Mouse (Mus musculus) CH12.LX (cell line): ENCODE results near the gene Prrc2a. TPM values are rescaled to one million over a fixed set of nuclear protein-coding genes. Genes with fewer than 3 reads are reported as not detected.

Experiments used
- DNase-seq: peaks from one replicate; pipeline ENCODE4 v3.0.0-alpha.2; 2013; ENCODE audit errors: extremely low read depth
- H3K27ac ChIP-seq: 2 replicates; pipeline ENCODE4 v1.5.1; 2012; ENCODE audit warnings: low read depth, mild to moderate bottlenecking, control low read depth, moderate library complexity; ENCODE audit not compliant: insufficient read depth
- H3K27me3 ChIP-seq: replicated peaks from 2 replicates; pipeline ENCODE3; 2012; ENCODE audit warnings: inconsistent platforms
- H3K36me3 ChIP-seq, 2 experiments: replicated peaks in 1 of 2; 2 replicates each; pipeline versions ENCODE3 to v1.6.1; 2012; ENCODE audit warnings: inconsistent platforms in 1 of 2, low read length in 1 of 2, mild to moderate bottlenecking in 1 of 2, mixed read lengths in 1 of 2, moderate library complexity in 1 of 2; ENCODE audit not compliant: control insufficient read depth in 1 of 2, insufficient read depth in 1 of 2
- H3K4me1 ChIP-seq, 2 experiments: 2 replicates each; pipeline ENCODE4 v1.6.1; 2012; ENCODE audit warnings: inconsistent platforms in 1 of 2, moderate library complexity in 1 of 2; ENCODE audit not compliant: insufficient read depth in 2 of 2, control insufficient read depth in 1 of 2
- H3K4me2 ChIP-seq: 2 replicates; pipeline ENCODE4 v1.6.1; 2012; ENCODE audit warnings: low read depth, mild to moderate bottlenecking, control low read depth; ENCODE audit not compliant: poor library complexity, insufficient read depth, severe bottlenecking
- H3K4me3 ChIP-seq, 3 experiments: fragments of 150-350 bp in 1 of 3; sonication (generic) in 1 of 3; replicated peaks in 1 of 3; 2 replicates each; pipeline versions ENCODE3 to v1.5.1; 2011 to 2012; ENCODE audit warnings: low read depth in 2 of 3, low read length in 2 of 3, mild to moderate bottlenecking in 2 of 3, moderate library complexity in 2 of 3, control low read depth in 1 of 3, improper control_type of control experiment in 1 of 3, inconsistent platforms in 1 of 3, mixed read lengths in 1 of 3; ENCODE audit not compliant: poor library complexity in 1 of 3
- H3K79me2 ChIP-seq: replicated peaks from 2 replicates; pipeline ENCODE4 v1.6.1; 2012; ENCODE audit warnings: mild to moderate bottlenecking, moderate library complexity; ENCODE audit not compliant: control insufficient read depth, poor library complexity, insufficient read depth, severe bottlenecking; ENCODE audit errors: extremely low read depth
- H3K9ac ChIP-seq: 2 replicates; pipeline ENCODE4 v1.6.1; 2012; ENCODE audit warnings: low read depth, mild to moderate bottlenecking, control low read depth, moderate library complexity; ENCODE audit not compliant: insufficient read depth
- H3K9me3 ChIP-seq: replicated peaks from 2 replicates; pipeline ENCODE3; 2012; ENCODE audit warnings: low read length, inconsistent platforms, mixed read lengths
- BHLHE40 ChIP-seq: IDR thresholded peaks from 2 replicates; pipeline ENCODE4 v1.6.1; 2011; ENCODE audit warnings: mild to moderate bottlenecking, low read depth, low read length, improper control_type of control experiment
- CTCF ChIP-seq, 2 experiments: IDR thresholded peaks in 1 of 2; conservative IDR thresholded peaks in 1 of 2; 2 replicates each; pipeline ENCODE4 v1.5.1; 2011 to 2012; ENCODE audit warnings: low read depth in 2 of 2, low read length in 2 of 2, improper control_type of control experiment in 1 of 2, inconsistent platforms in 1 of 2, mild to moderate bottlenecking in 1 of 2, moderate library complexity in 1 of 2
- E2F4 ChIP-seq: IDR thresholded peaks from 2 replicates; pipeline ENCODE4 v1.6.1; 2011; ENCODE audit warnings: low read depth, low read length, improper control_type of control experiment; ENCODE audit not compliant: insufficient replicate concordance
- ELF1 ChIP-seq: IDR thresholded peaks from 2 replicates; pipeline ENCODE4 v1.6.1; 2014; ENCODE audit warnings: low read depth, mild to moderate bottlenecking, inconsistent platforms, low read length, improper control_type of control experiment
- EP300 ChIP-seq: IDR thresholded peaks from 2 replicates; pipeline ENCODE4 v1.6.1; 2011; ENCODE audit warnings: low read length, improper control_type of control experiment
- ETS1 ChIP-seq: conservative IDR thresholded peaks from 2 replicates; pipeline ENCODE4 v1.6.1; 2012; ENCODE audit warnings: low read depth, mild to moderate bottlenecking, inconsistent platforms, low read length, improper control_type of control experiment, moderate library complexity
- GABPA ChIP-seq: IDR thresholded peaks from 2 replicates; pipeline ENCODE4 v1.6.1; 2012; ENCODE audit warnings: low read depth, low read length, improper control_type of control experiment, inconsistent platforms; ENCODE audit not compliant: insufficient replicate concordance
- HCFC1 ChIP-seq: IDR thresholded peaks from 2 replicates; pipeline ENCODE4 v1.6.1; 2012; ENCODE audit warnings: low read depth, mild to moderate bottlenecking, inconsistent platforms, low read length, improper control_type of control experiment
- JUN ChIP-seq: IDR thresholded peaks from 2 replicates; pipeline ENCODE4 v1.6.1; 2011; ENCODE audit warnings: low read depth, mild to moderate bottlenecking, low read length, improper control_type of control experiment, moderate library complexity; ENCODE audit not compliant: insufficient read depth
- JUND ChIP-seq: conservative IDR thresholded peaks from 2 replicates; pipeline ENCODE4 v1.6.1; 2011; ENCODE audit warnings: low read depth, low read length, improper control_type of control experiment
- KAT2A ChIP-seq: IDR thresholded peaks from 2 replicates; pipeline ENCODE4 v1.6.1; 2012; ENCODE audit warnings: low read length, improper control_type of control experiment, inconsistent platforms; ENCODE audit not compliant: insufficient replicate concordance
- MAX ChIP-seq: IDR thresholded peaks from 2 replicates; pipeline ENCODE4 v1.6.1; 2011; ENCODE audit warnings: low read length, improper control_type of control experiment
- MAZ ChIP-seq: IDR thresholded peaks from 2 replicates; pipeline ENCODE4 v1.6.1; 2012; ENCODE audit warnings: low read depth, mild to moderate bottlenecking, inconsistent platforms, low read length, improper control_type of control experiment, moderate library complexity
- MEF2A ChIP-seq: IDR thresholded peaks from 2 replicates; pipeline ENCODE4 v1.6.1; 2014; ENCODE audit warnings: low read depth, mild to moderate bottlenecking, inconsistent platforms, low read length, improper control_type of control experiment, borderline replicate concordance
- MXI1 ChIP-seq: IDR thresholded peaks from 2 replicates; pipeline ENCODE4 v1.6.1; 2011; ENCODE audit warnings: mild to moderate bottlenecking, low read depth, low read length, improper control_type of control experiment
- POLR2AphosphoS2 ChIP-seq: IDR thresholded peaks from 2 replicates; pipeline ENCODE4 v1.6.1; 2011; ENCODE audit warnings: low read depth, low read length, improper control_type of control experiment
- RCOR1 ChIP-seq: conservative IDR thresholded peaks from 2 replicates; pipeline ENCODE4 v1.6.1; 2012; ENCODE audit warnings: low read depth, mild to moderate bottlenecking, inconsistent platforms, low read length, improper control_type of control experiment
- SMC3 ChIP-seq: IDR thresholded peaks from 2 replicates; pipeline ENCODE4 v1.6.1; 2011; ENCODE audit warnings: low read depth, low read length, improper control_type of control experiment
- UBTF ChIP-seq: IDR thresholded peaks from 2 replicates; pipeline ENCODE4 v1.6.1; 2012; ENCODE audit warnings: low read depth, mild to moderate bottlenecking, inconsistent platforms, low read length, improper control_type of control experiment, moderate library complexity
- USF1 ChIP-seq: IDR thresholded peaks from 2 replicates; pipeline ENCODE4 v1.6.1; 2014; ENCODE audit warnings: low read depth, mild to moderate bottlenecking, inconsistent platforms, low read length, improper control_type of control experiment
- ZMIZ1 ChIP-seq: IDR thresholded peaks from 2 replicates; pipeline ENCODE4 v1.6.1; 2012; ENCODE audit warnings: low read depth, mild to moderate bottlenecking, inconsistent platforms, low read length, improper control_type of control experiment
- dilution Hi-C: fragments of 300-500 bp; cut with MboI; formaldehyde crosslinking; loops from 2 replicates; pipeline ENCODE4 v1.14.3; 2020; ENCODE audit warnings: low sequenced_read_pairs; ENCODE audit not compliant: extremely low pct_unique_long_range_greater_than_20kb, extremely low pct_ligation_motif_present
- in situ Hi-C: fragments of 300-500 bp; cut with MboI; formaldehyde crosslinking; loops from 3 replicates; pipeline ENCODE4 v1.14.3; 2019; ENCODE audit warnings: low sequenced_read_pairs, low pct_ligation_motif_present, low pct_unique_long_range_greater_than_20kb, mixed read lengths
- polyA plus RNA-seq: library from polyadenylated mRNA; unstranded; fragments of >175 nt; gene quantifications from 2 replicates; pipeline ENCODE4 v1.2.1, GENCODE M21; 2012; ENCODE audit warnings: low read depth; ENCODE audit not compliant: insufficient read length
- total RNA-seq, 2 experiments: library from RNA; depleted of rRNA; stranded (reverse); fragments of 300-350 nt in 1 of 2; fragments of >200 nt in 1 of 2; gene quantifications; 2 replicates each; pipeline ENCODE4 v1.2.3; 2012 to 2014

The Prrc2a gene
- total and polyA plus RNA-seq, 3 experiments = 31.3 to 313 (median 80.4) TPM

DNA sequence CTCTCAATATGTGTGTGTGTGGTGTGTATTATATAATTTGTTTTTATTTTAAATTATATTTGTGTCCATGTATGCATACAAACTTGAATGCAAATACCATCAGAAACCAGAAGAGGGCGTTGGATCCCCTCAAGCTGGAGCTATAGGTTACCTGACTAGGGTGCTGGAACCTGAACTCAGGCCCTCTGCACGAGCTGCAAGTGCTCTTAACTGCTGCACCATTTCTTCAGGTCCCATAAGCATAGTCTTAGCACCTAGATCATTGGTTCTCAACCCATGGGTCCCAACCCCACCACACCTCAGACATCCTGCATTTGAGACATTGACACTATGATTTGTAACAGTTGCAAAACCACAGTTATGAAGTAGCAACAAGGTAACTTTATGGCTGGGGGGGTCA, 27.0 kb upstream of the Prrc2a start:
- H3K27me3 ChIP-seq = no peaks in the 10 kb centered on the region
- peaks cover 31 to 51% of the 10 kb centered on the region in 2 experiments for H3K4me1 ChIP-seq
- no peak overlapping the region for H3K9ac ChIP-seq
- dilution Hi-C loops = no loop called here
- in situ Hi-C loops = no loop called here
- no peak overlapping the region for H3K4me3 ChIP-seq
- no peaks in the 10 kb centered on the region for H3K36me3 ChIP-seq
- no peak overlapping the region for H3K4me2 ChIP-seq
- no peak for TF ChIP-seq MXI1
- peak; percentile 9 to 27; a peak in 2 of 4 replicates for TF ChIP-seq CTCF (conservative IDR thresholded peaks at IDR 0.05 in 1 of 2, IDR thresholded peaks at IDR 0.05 in 1 of 2; ENCODE audit: low read depth in 2 of 2, low read length in 2 of 2)
- DNase-seq = no peak
- H3K27ac ChIP-seq = no peak overlapping the region
- H3K79me2 ChIP-seq = no peaks in the 10 kb centered on the region; the same call in 1 of the 2 replicates
- H3K9me3 ChIP-seq = no peaks in the 10 kb centered on the region

DNA sequence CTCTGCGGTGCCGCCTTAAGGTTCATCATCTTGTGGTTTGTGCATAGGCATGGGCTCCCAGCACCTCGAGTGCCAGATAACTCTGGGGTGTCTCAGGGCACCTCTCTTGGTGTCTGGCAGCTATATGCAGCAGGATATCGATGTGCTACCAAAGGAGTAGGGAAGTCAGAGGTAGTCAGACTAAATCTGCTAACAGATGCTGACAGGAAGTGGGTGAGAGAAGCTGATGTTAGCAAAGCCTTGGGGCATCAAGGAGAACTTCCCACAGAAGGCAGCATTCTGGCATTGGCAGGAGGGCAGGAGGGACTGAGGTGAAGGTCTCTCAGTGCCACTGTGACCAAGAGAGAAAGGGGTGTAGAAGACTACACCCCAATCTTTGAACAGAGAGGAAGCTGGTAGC, 25.4 kb upstream of the Prrc2a start:
- Histone ChIP-seq H3K27ac (peak overlapping the region; percentile 50; the same call in 1 of the 2 replicates), H3K27me3 (no peaks in the 10 kb centered on the region), H3K9me3 (no peaks in the 10 kb centered on the region), H3K36me3 (no peaks in the 10 kb centered on the region), H3K9ac (no peak overlapping the region), H3K4me1 (peaks cover 35 to 59% of the 10 kb centered on the region in 2 experiments), H3K4me3 (no peak overlapping the region), H3K79me2 (no peaks in the 10 kb centered on the region; the same call in 1 of the 2 replicates), H3K4me2 (no peak overlapping the region)
- TF ChIP-seq MAX (no peak), KAT2A (no peak), GABPA (no peak), USF1 (no peak), POLR2AphosphoS2 (no peak), ELF1 (no peak), MAZ (no peak), E2F4 (no peak), SMC3 (no peak), MEF2A (no peak), ETS1 (no peak), RCOR1 (no peak), BHLHE40 (no peak), UBTF (no peak), HCFC1 (no peak), JUN (no peak), JUND (no peak), EP300 (no peak), ZMIZ1 (no peak)
- in situ Hi-C loops = no loop called here
- dilution Hi-C loops = no loop called here
- no peak for DNase-seq
